Mouse (Mus musculus) midbrain, embryonic 11.5 days (tissue): ENCODE data around the gene Ptges. TPM values are rescaled to one million over a fixed set of nuclear protein-coding genes. Genes with fewer than 3 reads are reported as not detected.
A peak's percentile ranks its signal among the peaks of the same experiment; 100 is the strongest.

Experiments
- ATAC-seq: fragments of 200-750 bp; cut with Nextera tagmentation; 2 replicates; pipeline ENCODE4 v1.8.0; 2017; ENCODE audit warnings: moderate TSS enrichment, moderate library complexity; ENCODE audit not compliant: low FRiP score
- DNase-seq: peaks from one replicate; pipeline ENCODE4 v3.0.0; 2015; ENCODE audit warnings: low spot score; ENCODE audit errors: missing footprints
- H3K27ac ChIP-seq: fragments of 300-500 bp; sonication (generic); 2 replicates; pipeline ENCODE4 v1.5.1; 2014; ENCODE audit warnings: low read depth, low read length
- H3K27me3 ChIP-seq: fragments of 300-500 bp; sonication (generic); 2 replicates; pipeline ENCODE4 v1.6.1; 2014; ENCODE audit warnings: mild to moderate bottlenecking, low read length, moderate library complexity, mixed read lengths; ENCODE audit not compliant: control insufficient read depth, insufficient read depth
- H3K36me3 ChIP-seq: fragments of 300-500 bp; sonication (generic); 2 replicates; pipeline ENCODE4 v1.6.1; 2014; ENCODE audit warnings: mild to moderate bottlenecking, low read length, moderate library complexity, mixed read lengths; ENCODE audit not compliant: control insufficient read depth, insufficient read depth
- H3K4me1 ChIP-seq: fragments of 300-500 bp; sonication (generic); 2 replicates; pipeline ENCODE4 v1.6.1; 2014; ENCODE audit warnings: low read length; ENCODE audit not compliant: control insufficient read depth, insufficient read depth
- H3K4me2 ChIP-seq: fragments of 300-500 bp; sonication (generic); 2 replicates; pipeline ENCODE4 v1.6.1; 2014; ENCODE audit warnings: mild to moderate bottlenecking, moderate library complexity
- H3K4me3 ChIP-seq: fragments of 300-500 bp; sonication (generic); 2 replicates; pipeline ENCODE4 v1.5.1; 2014; ENCODE audit warnings: low read depth, low read length
- H3K9ac ChIP-seq: fragments of 300-500 bp; sonication (generic); 2 replicates; pipeline ENCODE4 v1.6.1; 2014; ENCODE audit warnings: low read length
- H3K9me3 ChIP-seq: fragments of 300-500 bp; sonication (generic); 2 replicates; pipeline ENCODE4 v1.6.1; 2016; ENCODE audit warnings: low read length; ENCODE audit not compliant: control insufficient read depth
- WGBS: fragments of 180-500 bp; shearing (Covaris S2); extraction: QIAGEN DNeasy Blood & Tissue Kit; methylation state at CpG from one replicate; pipeline ENCODE4 v1.1.7; 2014; 5-methylcytosine and 5-hydroxymethylcytosine counted together
- polyA plus RNA-seq: library from polyadenylated mRNA; unstranded; fragments of >200 nt; fragmentation: Nextera tagmentation; extraction: Ambion mirVana; gene quantifications from 2 replicates; pipeline ENCODE4 v1.2.1, GENCODE M21; 2014

The Ptges gene
- polyA plus RNA-seq, 1 experiment from 2014 or later = 4.7 TPM

DNA sequence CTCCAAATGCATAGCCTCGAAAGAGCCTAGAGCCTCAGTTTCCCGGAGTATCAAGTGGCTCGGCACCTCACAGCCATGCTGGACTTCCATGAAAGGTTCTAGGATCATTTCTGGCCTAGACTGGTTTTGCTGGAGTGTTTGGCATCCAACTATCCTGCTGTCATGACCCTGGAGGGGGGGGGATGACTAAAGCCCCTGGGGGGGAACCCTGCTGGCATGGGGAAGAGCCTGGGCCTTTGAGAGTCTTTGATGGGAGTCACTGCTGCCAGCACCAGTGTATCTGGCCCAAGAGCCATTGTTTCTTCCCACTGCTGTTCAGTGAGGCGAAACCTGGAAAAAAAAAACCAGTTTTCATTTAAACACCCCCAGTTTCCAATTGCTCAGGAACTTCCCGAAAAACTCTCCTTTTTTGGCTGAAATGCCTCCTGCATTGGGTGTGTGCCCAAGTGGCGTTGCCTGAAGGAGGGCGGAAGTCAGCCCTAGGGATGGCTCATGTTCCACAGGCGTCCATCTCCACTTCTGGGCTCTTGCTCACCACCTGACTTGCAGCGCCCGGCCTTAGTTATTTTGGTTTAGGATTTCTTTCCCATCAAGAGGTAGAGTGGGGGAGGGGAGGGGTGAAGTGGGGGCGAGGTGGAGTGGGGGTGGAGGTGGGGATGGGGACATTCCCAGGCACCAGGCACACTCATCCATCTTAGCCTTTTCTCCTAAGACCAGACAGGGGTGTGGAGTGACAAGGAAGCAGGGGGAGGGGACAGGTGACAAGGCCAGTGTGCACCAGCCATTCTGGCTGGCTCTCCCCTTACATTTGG, 53.8 kb downstream of the Ptges start:
- DNase-seq = no peak
- Histone ChIP-seq H3K4me1 (peaks cover 2% of the 10 kb centered on the region; the same call in 1 of the 2 replicates), H3K4me3 (no peak overlapping the region), H3K9me3 (no peaks in the 10 kb centered on the region), H3K36me3 (no peaks in the 10 kb centered on the region), H3K27ac (no peak overlapping the region), H3K27me3 (no peaks in the 10 kb centered on the region), H3K9ac (no peak overlapping the region), H3K4me2 (no peak overlapping the region)
- 48% methylated on average over 11 of the region's 11 CpGs for WGBS
- ATAC-seq = no peak

GRCm38 (mm10) chr2:30875096-30875495, 54.6 kb downstream of the Ptges start:
- Histone ChIP-seq H3K4me3 (no peak overlapping the region), H3K9me3 (no peaks in the 10 kb centered on the region), H3K4me2 (no peak overlapping the region), H3K9ac (no peak overlapping the region), H3K27me3 (no peaks in the 10 kb centered on the region), H3K36me3 (no peaks in the 10 kb centered on the region), H3K4me1 (peaks cover 2% of the 10 kb centered on the region; the same call in 1 of the 2 replicates), H3K27ac (no peak overlapping the region)
- 80% methylated on average over 7 of the region's 7 CpGs for WGBS
- ATAC-seq (no peak), DNase-seq (no peak)

DNA sequence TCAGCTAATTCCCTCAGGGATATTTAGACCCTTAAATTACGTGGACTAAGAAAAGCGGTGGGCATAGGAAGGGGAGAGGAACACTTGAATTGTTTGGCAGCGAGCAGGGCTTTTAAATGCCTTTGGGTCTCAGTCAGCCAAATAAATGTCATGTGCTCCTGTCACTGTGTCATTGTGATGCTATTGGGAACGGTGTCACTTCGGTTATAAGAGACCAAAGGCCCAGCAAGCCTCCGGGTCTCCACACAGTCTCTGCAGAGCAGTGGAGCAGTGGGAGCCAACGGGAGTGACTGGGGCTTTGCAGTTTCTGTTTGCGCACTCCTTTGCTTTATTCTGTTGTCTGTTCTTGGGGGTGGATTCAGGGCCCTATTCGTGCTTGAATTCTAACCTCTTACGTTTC, 55.2 kb downstream of the Ptges start:
- no peaks in the 10 kb centered on the region for H3K27me3 ChIP-seq
- H3K4me3 ChIP-seq = no peak overlapping the region
- no peak for DNase-seq
- H3K4me1 ChIP-seq = peaks cover 2% of the 10 kb centered on the region; the same call in 1 of the 2 replicates
- no peak overlapping the region for H3K4me2 ChIP-seq
- WGBS = 38% methylated on average over 10 of the region's 10 CpGs
- no peaks in the 10 kb centered on the region for H3K36me3 ChIP-seq
- ATAC-seq = no peak
- no peak overlapping the region for H3K9ac ChIP-seq
- H3K9me3 ChIP-seq = no peaks in the 10 kb centered on the region
- no peak overlapping the region for H3K27ac ChIP-seq

GRCm38 (mm10) chr2:30872669-30873068, 57.0 kb downstream of the Ptges start:
- WGBS = 82% methylated on average over 6 of the region's 6 CpGs
- Histone ChIP-seq H3K27me3 (no peaks in the 10 kb centered on the region), H3K4me2 (no peak overlapping the region), H3K27ac (no peak overlapping the region), H3K4me1 (peaks cover 2% of the 10 kb centered on the region; the same call in 1 of the 2 replicates), H3K9ac (no peak overlapping the region), H3K9me3 (no peaks in the 10 kb centered on the region), H3K36me3 (no peaks in the 10 kb centered on the region), H3K4me3 (no peak overlapping the region)
- DNase-seq (no peak), ATAC-seq (no peak)

- Histone ChIP-seq H3K27me3 (no peaks in the 10 kb centered on the region; the same call in 1 of the 2 replicates), H3K27ac (no peak overlapping the region), H3K4me1 (no peaks in the 10 kb centered on the region), H3K9me3 (no peaks in the 10 kb centered on the region), H3K4me2 (no peak overlapping the region), H3K4me3 (no peak overlapping the region), H3K36me3 (no peaks in the 10 kb centered on the region), H3K9ac (no peak overlapping the region)
- WGBS = 79% methylated on average over 8 of the region's 8 CpGs
- DNase-seq = no peak
- no peak for ATAC-seq
These were observed 58.8 kb downstream of the Ptges start for GRCm38 (mm10) chr2:30870863-30871262.

GRCm38 (mm10) chr2:30865426-30865825, 64.2 kb downstream of the Ptges start:
- Histone ChIP-seq H3K9ac (no peak overlapping the region; the same call in 1 of the 2 replicates), H3K4me3 (no peak overlapping the region), H3K9me3 (no peaks in the 10 kb centered on the region), H3K4me2 (peak overlapping the region; percentile 53), H3K4me1 (peaks cover 7% of the 10 kb centered on the region), H3K27me3 (peaks cover 10% of the 10 kb centered on the region), H3K27ac (no peak overlapping the region), H3K36me3 (no peaks in the 10 kb centered on the region)
- DNase-seq = no peak
- 47% methylated on average over 3 of the region's 3 CpGs for WGBS
- no peak for ATAC-seq

GRCm38 (mm10) chr2:30864968-30865381, 64.7 kb downstream of the Ptges start:
- Histone ChIP-seq H3K36me3 (no peaks in the 10 kb centered on the region), H3K4me1 (peaks cover 7% of the 10 kb centered on the region), H3K9me3 (no peaks in the 10 kb centered on the region), H3K9ac (peak overlapping the region; percentile 51), H3K4me2 (peak overlapping the region; percentile 53), H3K4me3 (peak overlapping the region; percentile 22; the same call in 1 of the 2 replicates), H3K27me3 (peaks cover 10% of the 10 kb centered on the region), H3K27ac (no peak overlapping the region)
- WGBS = 2% methylated on average over 35 of the region's 35 CpGs
- peak; percentile 90 for DNase-seq
- no peak for ATAC-seq

- no peaks in the 10 kb centered on the region for H3K36me3 ChIP-seq
- DNase-seq (no peak), ATAC-seq (no peak)
- H3K27ac ChIP-seq = no peak overlapping the region
- 89% methylated on average over 9 of the region's 9 CpGs for WGBS
- H3K9me3 ChIP-seq = no peaks in the 10 kb centered on the region
- no peak overlapping the region for H3K4me2 ChIP-seq
- peaks cover 7% of the 10 kb centered on the region for H3K4me1 ChIP-seq
- peaks cover 10% of the 10 kb centered on the region for H3K27me3 ChIP-seq
- no peak overlapping the region for H3K4me3 ChIP-seq
- no peak overlapping the region for H3K9ac ChIP-seq
These were observed 66.1 kb downstream of the Ptges start for GRCm38 (mm10) chr2:30863574-30863973.

GRCm38 (mm10) chr2:30862081-30862480, 67.6 kb downstream of the Ptges start:
- Histone ChIP-seq H3K9ac (no peak overlapping the region), H3K27me3 (peaks cover 10% of the 10 kb centered on the region), H3K4me1 (peaks cover 7% of the 10 kb centered on the region), H3K4me2 (no peak overlapping the region), H3K36me3 (no peaks in the 10 kb centered on the region), H3K9me3 (no peaks in the 10 kb centered on the region), H3K4me3 (no peak overlapping the region), H3K27ac (no peak overlapping the region)
- DNase-seq (no peak), ATAC-seq (no peak)
- WGBS = 65% methylated on average over 4 of the region's 4 CpGs
